Mouse (Mus musculus) forebrain, embryonic 15.5 days (tissue): ENCODE measurements around the gene Nptxr. TPM values are rescaled to one million over a fixed set of nuclear protein-coding genes. Genes with fewer than 3 reads are reported as not detected.

Experiments
- ATAC-seq: fragments of 200-750 bp; cut with Nextera tagmentation; replicated peaks from 2 replicates; pipeline ENCODE4 v1.8.0; 2017; ENCODE audit warnings: mild to moderate bottlenecking, moderate TSS enrichment, moderate library complexity
- H3K27ac ChIP-seq: fragments of 300-500 bp; sonication (generic); replicated peaks from 2 replicates; pipeline ENCODE4 v1.5.1; 2015; ENCODE audit warnings: mild to moderate bottlenecking, inconsistent platforms
- H3K27me3 ChIP-seq: fragments of 300-500 bp; sonication (generic); 2 replicates; pipeline ENCODE4 v1.6.1; 2015; ENCODE audit warnings: inconsistent platforms
- H3K36me3 ChIP-seq: fragments of 300-500 bp; sonication (generic); 2 replicates; pipeline ENCODE4 v1.6.1; 2015; ENCODE audit warnings: mild to moderate bottlenecking, inconsistent platforms
- H3K4me1 ChIP-seq: fragments of 300-500 bp; sonication (generic); 2 replicates; pipeline ENCODE4 v1.6.1; 2015; ENCODE audit warnings: inconsistent platforms
- H3K4me2 ChIP-seq: fragments of 300-500 bp; sonication (generic); replicated peaks from 2 replicates; pipeline ENCODE4 v1.6.1; 2015; ENCODE audit warnings: mild to moderate bottlenecking, inconsistent platforms
- H3K4me3 ChIP-seq: fragments of 300-500 bp; sonication (generic); 2 replicates; pipeline ENCODE4 v1.5.1; 2015; ENCODE audit warnings: mild to moderate bottlenecking, inconsistent platforms
- H3K9ac ChIP-seq: fragments of 300-500 bp; sonication (generic); replicated peaks from 2 replicates; pipeline ENCODE4 v1.6.1; 2015; ENCODE audit warnings: mild to moderate bottlenecking, inconsistent platforms
- H3K9me3 ChIP-seq: fragments of 300-500 bp; sonication (generic); 2 replicates; pipeline ENCODE4 v1.6.1; 2016; ENCODE audit warnings: inconsistent platforms
- WGBS: fragments of 180-500 bp; shearing (Covaris S2); methylation state at CpG from one replicate; pipeline ENCODE4 v1.1.7; 2015; ENCODE audit warnings: mixed read lengths; 5-methylcytosine and 5-hydroxymethylcytosine counted together
- polyA plus RNA-seq: library from polyadenylated mRNA; unstranded; fragments of >200 nt; fragmentation: Nextera tagmentation; extraction: Ambion mirVana; gene quantifications from 2 replicates; pipeline ENCODE4 v1.2.1, GENCODE M21; 2015

The Nptxr gene
- polyA plus RNA-seq, 1 experiment from 2014 or later: 19.5 TPM

DNA sequence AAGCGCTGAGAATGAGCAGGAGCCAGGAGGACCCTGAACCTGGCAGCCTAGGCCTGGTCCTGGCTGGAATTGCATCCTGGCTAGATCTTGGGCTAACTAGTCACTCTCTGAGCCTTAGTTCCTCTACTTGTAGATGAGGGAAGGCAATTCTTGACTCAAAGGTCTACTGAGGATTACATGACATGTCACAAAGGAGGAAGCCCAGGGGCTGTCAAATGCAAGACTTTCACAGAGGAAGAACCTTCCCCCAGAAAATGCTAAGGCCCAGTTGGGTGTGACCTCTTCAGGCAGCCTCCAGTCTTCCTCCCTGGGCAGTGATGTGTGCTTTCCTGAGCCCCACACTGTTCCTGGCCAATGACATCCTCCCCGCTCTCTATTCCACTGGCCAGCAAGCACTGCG, 47.4 kb downstream of the Nptxr start:
- Histone ChIP-seq H3K9me3 (no peaks in the 10 kb centered on the region), H3K4me2 (no peak overlapping the region), H3K36me3 (0 out of 2 replicates have a peak, but pooled peaks cover 4% of the 10 kb centered on the region), H3K4me1 (peaks cover 5% of the 10 kb centered on the region; the same call in 1 of the 2 replicates), H3K27me3 (no peaks in the 10 kb centered on the region), H3K4me3 (no peak overlapping the region), H3K27ac (no peak overlapping the region), H3K9ac (no peak overlapping the region)
- 93% methylated on average over 3 of the region's 3 CpGs for WGBS
- ATAC-seq: no peak

DNA sequence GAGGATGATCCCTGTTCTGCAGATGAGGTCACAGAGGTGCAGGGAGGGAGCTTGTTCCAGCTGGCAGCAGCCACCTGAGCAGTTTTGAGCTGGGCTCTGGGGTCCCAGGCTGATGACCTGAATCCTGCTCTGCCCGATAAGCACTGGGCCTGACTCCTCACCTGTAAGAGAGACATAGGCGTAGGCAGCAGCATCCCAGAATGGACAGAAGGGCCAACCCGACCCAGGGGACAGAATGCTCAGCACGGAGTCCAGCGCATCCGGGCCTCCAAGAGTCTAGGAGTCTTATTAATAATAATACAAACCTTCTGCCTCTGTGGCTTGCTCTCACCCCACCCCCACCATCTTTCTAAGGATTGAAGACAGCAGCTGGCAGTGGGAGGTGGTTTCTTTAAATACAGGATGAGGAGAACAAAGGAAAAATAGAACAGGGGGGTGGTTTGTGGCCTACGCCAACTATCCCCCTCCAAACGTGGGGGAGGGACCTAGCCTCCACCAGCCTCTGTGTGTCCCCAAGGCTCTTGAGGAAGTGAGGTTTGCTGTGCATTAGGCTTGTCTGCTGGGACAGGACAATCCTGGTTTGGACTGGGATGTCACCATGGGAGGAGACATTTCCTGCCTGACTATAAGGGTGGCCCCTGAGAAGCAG, 48.5 kb downstream of the Nptxr start:
- no peak overlapping the region for H3K9ac ChIP-seq
- H3K4me2 ChIP-seq: no peak overlapping the region
- WGBS: 69% methylated on average over 8 of the region's 8 CpGs
- ATAC-seq: no peak
- H3K27me3 ChIP-seq: no peaks in the 10 kb centered on the region
- H3K36me3 ChIP-seq: no peaks in the 10 kb centered on the region
- H3K9me3 ChIP-seq: no peaks in the 10 kb centered on the region
- H3K27ac ChIP-seq: no peak overlapping the region
- H3K4me3 ChIP-seq: no peak overlapping the region
- H3K4me1 ChIP-seq: peaks cover 5% of the 10 kb centered on the region; the same call in 1 of the 2 replicates

DNA sequence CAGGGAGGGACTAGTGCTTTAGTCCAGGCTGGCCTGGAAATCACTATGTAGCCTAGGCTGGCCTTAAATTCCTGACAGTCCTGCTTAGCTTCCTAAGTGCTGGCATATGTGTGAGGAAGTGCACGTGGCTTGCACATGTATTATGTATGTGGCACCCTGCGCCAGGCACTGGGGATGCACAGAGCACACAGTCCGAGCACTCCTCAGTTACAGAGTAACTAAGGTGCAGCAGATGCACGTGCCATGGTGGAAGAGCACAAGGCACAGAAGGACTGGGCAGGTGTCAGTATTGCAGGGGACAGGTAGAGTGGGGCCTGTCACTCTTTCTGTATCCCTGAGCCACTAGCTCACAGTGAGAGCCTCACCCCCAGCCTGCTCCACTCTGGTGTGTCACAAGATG, 49.4 kb downstream of the Nptxr start:
- no peaks in the 10 kb centered on the region for H3K9me3 ChIP-seq
- H3K4me2 ChIP-seq: no peak overlapping the region
- no peak overlapping the region for H3K27ac ChIP-seq
- no peak overlapping the region for H3K4me3 ChIP-seq
- H3K4me1 ChIP-seq: peaks cover 5% of the 10 kb centered on the region; the same call in 1 of the 2 replicates
- H3K9ac ChIP-seq: no peak overlapping the region
- H3K36me3 ChIP-seq: no peaks in the 10 kb centered on the region
- 91% methylated on average over 4 of the region's 4 CpGs for WGBS
- ATAC-seq: no peak
- H3K27me3 ChIP-seq: no peaks in the 10 kb centered on the region

- no peak overlapping the region for H3K9ac ChIP-seq
- H3K27ac ChIP-seq: no peak overlapping the region
- no peak overlapping the region for H3K4me3 ChIP-seq
- no peaks in the 10 kb centered on the region for H3K9me3 ChIP-seq
- no peak overlapping the region for H3K4me2 ChIP-seq
- no peaks in the 10 kb centered on the region for H3K36me3 ChIP-seq
- no peak for ATAC-seq
- WGBS: 59% methylated on average over 4 of the region's 4 CpGs
- no peaks in the 10 kb centered on the region for H3K27me3 ChIP-seq
- H3K4me1 ChIP-seq: peaks cover 5% of the 10 kb centered on the region; the same call in 1 of the 2 replicates
These were observed 50.7 kb downstream of the Nptxr start for GRCm38 (mm10) chr15:79753873-79754272.

GRCm38 (mm10) chr15:79753420-79753752, 51.2 kb downstream of the Nptxr start:
- Histone ChIP-seq H3K27ac (no peak overlapping the region), H3K36me3 (no peaks in the 10 kb centered on the region), H3K4me1 (peaks cover 5% of the 10 kb centered on the region; the same call in 1 of the 2 replicates), H3K9me3 (no peaks in the 10 kb centered on the region), H3K4me2 (no peak overlapping the region), H3K4me3 (no peak overlapping the region), H3K9ac (no peak overlapping the region), H3K27me3 (no peaks in the 10 kb centered on the region)
- 97% methylated on average over 3 of the region's 3 CpGs for WGBS
- ATAC-seq: no peak; the same call in 1 of the 2 replicates

- Histone ChIP-seq H3K4me1 (peaks cover 5% of the 10 kb centered on the region; the same call in 1 of the 2 replicates), H3K36me3 (no peaks in the 10 kb centered on the region), H3K9ac (no peak overlapping the region), H3K4me3 (no peak overlapping the region), H3K9me3 (no peaks in the 10 kb centered on the region), H3K4me2 (no peak overlapping the region), H3K27ac (no peak overlapping the region), H3K27me3 (no peaks in the 10 kb centered on the region)
- ATAC-seq: peak; percentile 53; the same call in 1 of the 2 replicates
- WGBS: 24% methylated on average over 11 of the region's 11 CpGs
These were observed 51.7 kb downstream of the Nptxr start for GRCm38 (mm10) chr15:79752742-79753419.

GRCm38 (mm10) chr15:79751772-79752171, 52.8 kb downstream of the Nptxr start:
- Histone ChIP-seq H3K27ac (no peak overlapping the region), H3K27me3 (no peaks in the 10 kb centered on the region), H3K4me3 (no peak overlapping the region), H3K9ac (no peak overlapping the region), H3K4me2 (no peak overlapping the region), H3K36me3 (no peaks in the 10 kb centered on the region), H3K9me3 (no peaks in the 10 kb centered on the region), H3K4me1 (peaks cover 5% of the 10 kb centered on the region; the same call in 1 of the 2 replicates)
- ATAC-seq: no peak
- WGBS: 82% methylated on average over 17 of the region's 17 CpGs

DNA sequence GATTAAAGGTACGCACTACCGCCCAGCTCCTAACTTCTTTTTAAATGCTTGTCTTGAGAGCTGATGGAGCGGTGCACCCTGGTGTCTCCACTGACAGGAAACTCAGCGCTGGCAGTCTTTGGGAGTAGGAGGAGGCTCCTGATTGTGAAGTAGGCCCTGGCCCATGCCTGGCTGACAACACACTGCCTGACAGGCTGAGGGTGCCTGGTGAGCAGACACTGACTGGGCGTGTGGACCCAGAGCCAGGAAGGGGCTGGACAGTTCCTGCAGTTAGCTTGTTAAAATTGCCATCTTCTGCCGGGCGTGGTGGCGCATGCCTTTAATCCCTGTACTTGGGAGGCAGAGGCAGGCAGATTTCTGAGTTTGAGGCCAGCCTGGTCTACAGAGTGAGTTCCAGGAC, 54.3 kb downstream of the Nptxr start:
- H3K4me2 ChIP-seq: no peak overlapping the region
- no peak overlapping the region for H3K27ac ChIP-seq
- ATAC-seq: no peak
- no peak overlapping the region for H3K4me3 ChIP-seq
- WGBS: 91% methylated on average over 8 of the region's 8 CpGs
- H3K4me1 ChIP-seq: no peaks in the 10 kb centered on the region
- H3K36me3 ChIP-seq: no peaks in the 10 kb centered on the region
- H3K9me3 ChIP-seq: no peaks in the 10 kb centered on the region
- H3K9ac ChIP-seq: no peak overlapping the region
- H3K27me3 ChIP-seq: no peaks in the 10 kb centered on the region

GRCm38 (mm10) chr15:79749162-79749561, 55.4 kb downstream of the Nptxr start:
- no peak overlapping the region for H3K9ac ChIP-seq
- H3K36me3 ChIP-seq: no peaks in the 10 kb centered on the region
- H3K4me3 ChIP-seq: no peak overlapping the region
- H3K27ac ChIP-seq: no peak overlapping the region
- no peaks in the 10 kb centered on the region for H3K9me3 ChIP-seq
- no peaks in the 10 kb centered on the region for H3K4me1 ChIP-seq
- no peak overlapping the region for H3K4me2 ChIP-seq
- ATAC-seq: no peak
- 95% methylated on average over 7 of the region's 7 CpGs for WGBS
- H3K27me3 ChIP-seq: no peaks in the 10 kb centered on the region

DNA sequence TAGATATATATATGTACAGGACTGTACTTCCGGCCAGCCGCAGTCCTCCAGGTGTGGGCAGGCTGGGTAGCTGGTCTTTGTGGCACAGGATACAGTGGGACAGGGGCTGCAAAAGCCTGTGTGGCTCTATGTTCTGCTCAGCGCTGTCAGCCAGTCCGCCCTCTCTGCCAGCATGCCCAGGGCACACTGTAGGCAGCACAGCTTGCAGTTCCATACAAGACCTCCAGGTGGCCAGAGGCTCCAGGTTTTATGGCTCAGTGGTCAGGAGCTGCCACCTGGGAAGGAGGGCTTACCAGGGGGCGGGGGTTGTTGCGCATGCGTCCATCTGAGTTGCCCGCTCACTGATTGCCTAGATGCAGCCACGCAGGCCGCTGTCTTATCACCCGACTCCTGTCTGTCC, 56.6 kb downstream of the Nptxr start:
- H3K4me3 ChIP-seq: no peak overlapping the region
- peaks cover 4% of the 10 kb centered on the region; the same call in 1 of the 2 replicates for H3K4me1 ChIP-seq
- H3K27ac ChIP-seq: no peak overlapping the region
- no peaks in the 10 kb centered on the region for H3K9me3 ChIP-seq
- 59% methylated on average over 11 of the region's 11 CpGs for WGBS
- no peak overlapping the region for H3K9ac ChIP-seq
- H3K36me3 ChIP-seq: no peaks in the 10 kb centered on the region
- ATAC-seq: 0 out of 2 replicates have a peak, but pooled peaks have one; percentile 20
- no peaks in the 10 kb centered on the region for H3K27me3 ChIP-seq
- H3K4me2 ChIP-seq: no peak overlapping the region

GRCm38 (mm10) chr15:79745883-79746282, 58.7 kb downstream of the Nptxr start:
- H3K9me3 ChIP-seq: no peaks in the 10 kb centered on the region
- no peak overlapping the region for H3K27ac ChIP-seq
- no peak overlapping the region for H3K9ac ChIP-seq
- ATAC-seq: no peak
- 88% methylated on average over 5 of the region's 5 CpGs for WGBS
- no peak overlapping the region for H3K4me3 ChIP-seq
- H3K36me3 ChIP-seq: no peaks in the 10 kb centered on the region
- H3K4me2 ChIP-seq: no peak overlapping the region
- H3K4me1 ChIP-seq: peaks cover 13% of the 10 kb centered on the region
- no peaks in the 10 kb centered on the region for H3K27me3 ChIP-seq

DNA sequence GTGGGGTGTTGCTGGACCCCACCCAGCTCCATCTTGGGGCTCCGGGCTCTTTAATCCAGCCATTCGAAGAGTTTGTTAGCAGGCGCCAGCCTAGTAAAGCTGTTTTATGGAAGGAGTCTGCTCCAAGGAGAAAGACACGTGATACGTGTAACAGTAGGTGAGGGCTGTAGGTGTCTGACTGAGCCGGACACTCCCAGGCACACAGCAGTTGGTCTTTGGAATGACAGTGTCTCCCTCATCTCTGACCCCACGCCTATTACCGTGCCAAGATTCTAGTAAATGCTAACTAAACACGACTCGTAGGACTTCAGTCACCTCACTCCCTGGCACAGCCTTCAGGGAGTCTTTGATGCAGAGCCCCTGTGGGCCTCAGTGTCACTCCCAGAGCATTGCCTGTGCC, 59.3 kb downstream of the Nptxr start:
- H3K4me1 ChIP-seq: peaks cover 19% of the 10 kb centered on the region
- ATAC-seq: no peak
- H3K27ac ChIP-seq: no peak overlapping the region
- H3K36me3 ChIP-seq: no peaks in the 10 kb centered on the region
- no peaks in the 10 kb centered on the region for H3K27me3 ChIP-seq
- 87% methylated on average over 10 of the region's 10 CpGs for WGBS
- no peak overlapping the region for H3K4me2 ChIP-seq
- no peak overlapping the region for H3K9ac ChIP-seq
- H3K4me3 ChIP-seq: no peak overlapping the region
- H3K9me3 ChIP-seq: no peaks in the 10 kb centered on the region
